Mouse (Mus musculus) liver, adult 2 months (tissue): Measurements from ENCODE around the gene Clec2i. TPM values are rescaled to one million over a fixed set of nuclear protein-coding genes. Genes with fewer than 3 reads are reported as not detected.

Experiments
- DNase-seq: peaks from one replicate; pipeline ENCODE4 v3.0.0-alpha.2; 2011; ENCODE audit warnings: low read depth, low spot score; ENCODE audit errors: extremely low read depth
- H3K27ac ChIP-seq: fragments of 200-500 bp; replicated peaks from 2 replicates; pipeline ENCODE4 v1.5.1; 2012; ENCODE audit warnings: low read depth, mild to moderate bottlenecking, control low read depth, inconsistent platforms, low read length; ENCODE audit not compliant: insufficient read depth
- H3K27me3 ChIP-seq: fragments of 200-500 bp; 2 replicates; pipeline ENCODE4 v1.6.1; 2012; ENCODE audit warnings: mild to moderate bottlenecking, moderate library complexity, low read length, inconsistent platforms; ENCODE audit not compliant: control insufficient read depth, insufficient read depth
- H3K36me3 ChIP-seq: fragments of 200-500 bp; 2 replicates; pipeline ENCODE4 v1.6.1; 2012; ENCODE audit warnings: low read length, inconsistent platforms; ENCODE audit not compliant: control insufficient read depth, insufficient read depth
- H3K4me1 ChIP-seq: fragments of 200-500 bp; 2 replicates; pipeline ENCODE4 v1.6.1; 2011; ENCODE audit warnings: low read length; ENCODE audit not compliant: control insufficient read depth, insufficient read depth
- H3K4me3 ChIP-seq: fragments of 200-500 bp; 2 replicates; pipeline ENCODE4 v1.5.1; 2011; ENCODE audit warnings: low read depth, mild to moderate bottlenecking, control low read depth, low read length, moderate library complexity; ENCODE audit not compliant: insufficient read depth
- H3K79me2 ChIP-seq: fragments of 200-500 bp; 2 replicates; pipeline ENCODE4 v1.6.1; 2012; ENCODE audit warnings: inconsistent platforms, mild to moderate bottlenecking, low read length, moderate library complexity; ENCODE audit not compliant: control insufficient read depth, insufficient read depth
- H3K9ac ChIP-seq: fragments of 200-500 bp; 2 replicates; pipeline ENCODE4 v1.6.1; 2012; ENCODE audit warnings: low read depth, mild to moderate bottlenecking, control low read depth, inconsistent platforms, low read length
- CTCF ChIP-seq: fragments of 200-500 bp; IDR thresholded peaks from 2 replicates; pipeline ENCODE4 v1.5.1; 2011; ENCODE audit warnings: low read depth, low read length, control low read depth
- POLR2A ChIP-seq: fragments of 200-500 bp; IDR thresholded peaks from 2 replicates; pipeline ENCODE4 v1.6.1; 2011; ENCODE audit warnings: low read length, control low read depth; ENCODE audit not compliant: insufficient read depth; ENCODE audit errors: extremely low read depth
- WGBS: fragments of 180-500 bp; shearing (Covaris S2); methylation state at CpG from one replicate; pipeline ENCODE4 v1.1.7; 2018; 5-methylcytosine and 5-hydroxymethylcytosine counted together
- polyA plus RNA-seq: library from polyadenylated mRNA; depleted of rRNA; stranded (reverse); fragments of >200 nt; gene quantifications from 2 replicates; pipeline ENCODE4 v1.2.3, GENCODE M21; 2012
- total RNA-seq: library from RNA; depleted of rRNA; stranded (reverse); fragments of >200 nt; gene quantifications from 2 replicates; pipeline ENCODE4 v1.2.3, GENCODE M21; 2014

Gene Clec2i
- total and polyA plus RNA-seq, 2 experiments, result 0.07 to 0.65 TPM

DNA sequence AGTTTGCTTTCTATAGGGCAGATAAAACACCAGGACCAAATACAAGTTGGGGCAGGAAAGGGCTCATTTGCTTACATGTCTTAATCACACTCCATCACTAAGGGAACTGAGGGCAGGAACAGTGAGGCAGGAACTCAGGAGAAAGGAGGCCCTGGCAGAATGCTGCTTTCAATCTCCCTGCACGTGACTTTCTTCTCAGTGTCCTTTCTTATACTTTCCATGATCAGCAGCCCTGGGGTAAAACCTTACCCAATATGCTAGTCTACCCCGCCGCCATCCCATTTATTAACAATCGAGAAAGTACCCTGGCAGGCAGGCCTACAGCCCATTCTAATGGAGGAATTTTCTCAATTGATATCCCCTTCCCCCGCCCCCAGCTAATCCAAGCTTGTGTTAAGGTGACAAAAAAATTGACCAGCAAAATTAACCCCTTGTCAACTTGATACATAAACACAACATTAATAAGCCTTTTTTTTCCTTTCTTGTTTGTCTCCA lies 42.8 kb upstream of the Clec2i start:
- Histone ChIP-seq H3K4me3 (no peak overlapping the region), H3K4me1 (peaks cover 2% of the 10 kb centered on the region; the same call in 1 of the 2 replicates), H3K9ac (no peak overlapping the region), H3K27ac (no peak overlapping the region), H3K79me2 (no peaks in the 10 kb centered on the region), H3K27me3 (no peaks in the 10 kb centered on the region), H3K36me3 (no peaks in the 10 kb centered on the region)
- DNase-seq, result no peak
- TF ChIP-seq CTCF, result no peak
- no peak for TF ChIP-seq POLR2A
- 94% methylated on average over 5 of the region's 5 CpGs for WGBS

DNA sequence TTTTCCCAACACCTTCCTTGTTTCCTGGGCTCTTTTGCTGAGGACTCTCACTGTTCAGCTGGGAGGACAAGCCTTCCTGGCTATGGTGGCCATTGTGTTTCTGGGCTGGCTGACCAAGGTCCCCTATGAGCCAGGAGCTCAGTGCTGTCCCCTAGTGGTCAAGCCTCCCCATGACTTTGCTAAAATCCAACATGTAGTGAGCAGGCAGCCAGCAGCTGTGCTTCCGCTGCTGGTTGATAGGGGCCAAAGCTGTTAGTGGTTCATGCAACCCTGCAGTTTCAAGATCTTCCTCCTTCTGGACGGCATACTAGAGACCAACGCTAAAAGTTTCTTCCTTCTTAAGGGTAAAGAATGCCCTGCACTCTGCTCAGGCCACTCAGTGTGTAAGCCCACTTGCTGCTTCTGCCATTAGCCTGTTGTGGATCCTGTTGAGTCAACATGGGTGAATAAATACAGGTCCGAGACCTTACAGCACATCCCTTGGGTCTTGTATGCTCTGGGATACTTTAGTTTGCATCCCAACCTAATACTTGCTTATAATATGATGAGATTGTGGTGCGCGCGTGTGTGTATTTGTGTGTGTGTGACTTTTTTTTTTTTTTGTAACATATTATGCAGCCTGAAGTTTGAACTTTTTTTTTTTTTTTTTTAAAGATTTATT lies 41.9 kb upstream of the Clec2i start:
- no peak overlapping the region for H3K9ac ChIP-seq
- no peak for TF ChIP-seq POLR2A
- peak; percentile 100 for TF ChIP-seq CTCF
- peak; percentile 76 for DNase-seq
- H3K4me3 ChIP-seq, result no peak overlapping the region
- no peaks in the 10 kb centered on the region for H3K36me3 ChIP-seq
- 34% methylated on average over 7 of the region's 7 CpGs for WGBS
- 0 out of 2 replicates have a peak overlapping the region, but pooled peaks have one; percentile 10 for H3K27ac ChIP-seq
- peaks cover 2% of the 10 kb centered on the region; the same call in 1 of the 2 replicates for H3K4me1 ChIP-seq
- no peaks in the 10 kb centered on the region for H3K79me2 ChIP-seq
- H3K27me3 ChIP-seq, result no peaks in the 10 kb centered on the region

DNA sequence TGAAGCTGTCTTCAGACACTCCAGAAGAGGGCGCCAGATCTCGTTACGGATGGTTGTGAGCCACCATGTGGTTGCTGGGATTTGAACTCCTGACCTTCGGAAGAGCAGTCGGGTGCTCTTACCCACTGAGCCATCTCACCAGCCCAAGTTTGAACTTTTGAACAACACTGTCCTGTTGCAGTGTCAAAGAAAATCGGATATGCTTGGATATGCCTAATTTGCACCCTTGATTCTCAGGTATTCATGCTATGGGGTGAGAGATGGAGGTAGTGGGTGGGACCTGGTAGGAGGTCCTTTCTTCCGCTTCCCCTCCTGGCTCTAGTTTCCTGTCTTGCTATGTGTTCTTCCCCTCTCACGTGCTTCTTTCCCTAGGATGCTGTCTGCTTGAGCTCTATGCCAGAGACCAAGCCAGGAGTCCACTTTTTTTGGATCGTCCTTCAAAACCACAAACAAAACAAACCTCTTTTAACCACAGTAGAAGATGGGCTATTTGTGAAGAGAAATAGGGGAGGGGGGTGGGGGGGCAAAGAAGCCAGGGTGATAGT lies 41.3 kb upstream of the Clec2i start:
- peaks cover 4% of the 10 kb centered on the region; the same call in 1 of the 2 replicates for H3K4me1 ChIP-seq
- no peaks in the 10 kb centered on the region for H3K79me2 ChIP-seq
- no peak for DNase-seq
- H3K9ac ChIP-seq, result no peak overlapping the region
- TF ChIP-seq CTCF (no peak), POLR2A (no peak)
- H3K27ac ChIP-seq, result no peak overlapping the region
- WGBS, result 70% methylated on average over 9 of the region's 9 CpGs
- no peaks in the 10 kb centered on the region for H3K27me3 ChIP-seq
- no peaks in the 10 kb centered on the region for H3K36me3 ChIP-seq
- no peak overlapping the region for H3K4me3 ChIP-seq

DNA sequence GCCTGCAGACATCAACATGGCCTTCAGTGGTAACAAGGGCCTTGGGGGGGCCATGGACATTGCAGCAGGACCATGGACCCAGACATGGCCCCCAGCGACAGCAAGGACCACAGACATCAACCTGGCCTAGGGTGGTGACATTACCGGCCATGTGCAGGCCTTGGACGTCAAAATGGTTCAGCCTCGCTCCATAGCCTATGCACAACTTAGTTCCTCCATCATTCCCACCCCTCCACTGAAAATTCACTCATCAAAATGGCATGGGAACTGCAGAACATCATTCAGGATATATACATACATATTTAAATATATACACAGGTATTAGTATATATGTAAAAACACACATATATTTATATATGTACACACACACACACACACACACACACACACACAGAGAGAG lies 40.0 kb upstream of the Clec2i start:
- H3K4me3 ChIP-seq, result no peak overlapping the region
- TF ChIP-seq POLR2A, result no peak
- TF ChIP-seq CTCF, result no peak
- H3K36me3 ChIP-seq, result no peaks in the 10 kb centered on the region
- H3K79me2 ChIP-seq, result no peaks in the 10 kb centered on the region
- H3K27me3 ChIP-seq, result no peaks in the 10 kb centered on the region
- no peak overlapping the region for H3K9ac ChIP-seq
- DNase-seq, result no peak
- H3K4me1 ChIP-seq, result peaks cover 7% of the 10 kb centered on the region
- no peak overlapping the region for H3K27ac ChIP-seq
- 95% methylated on average over 4 of the region's 4 CpGs for WGBS

DNA sequence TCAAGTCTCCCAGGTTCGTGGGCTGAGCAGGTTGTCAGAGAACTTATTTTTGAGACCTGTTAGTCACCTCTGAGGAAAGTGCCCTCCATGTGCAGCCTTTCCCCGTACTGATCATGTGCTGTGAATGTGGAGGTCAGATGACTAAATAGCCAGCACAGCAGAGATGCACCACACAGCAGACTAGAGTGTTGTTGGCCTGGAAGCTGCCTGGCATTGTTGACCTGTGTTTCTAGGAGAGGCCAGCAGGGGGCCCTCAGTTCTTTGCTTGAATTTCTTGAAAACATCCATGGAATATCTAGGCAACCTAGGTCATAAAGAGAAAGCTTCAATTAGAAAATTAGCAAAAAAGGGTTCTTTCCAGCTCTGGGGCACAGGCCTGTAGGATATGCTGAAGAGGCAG lies 37.5 kb upstream of the Clec2i start:
- H3K27me3 ChIP-seq, result no peaks in the 10 kb centered on the region
- no peak overlapping the region for H3K27ac ChIP-seq
- DNase-seq, result peak; percentile 62
- WGBS, result 43% methylated on average over 2 of the region's 2 CpGs
- TF ChIP-seq POLR2A (no peak), CTCF (peak; percentile 72)
- H3K79me2 ChIP-seq, result no peaks in the 10 kb centered on the region
- H3K4me3 ChIP-seq, result no peak overlapping the region
- H3K4me1 ChIP-seq, result peaks cover 6% of the 10 kb centered on the region
- no peaks in the 10 kb centered on the region for H3K36me3 ChIP-seq
- H3K9ac ChIP-seq, result no peak overlapping the region

DNA sequence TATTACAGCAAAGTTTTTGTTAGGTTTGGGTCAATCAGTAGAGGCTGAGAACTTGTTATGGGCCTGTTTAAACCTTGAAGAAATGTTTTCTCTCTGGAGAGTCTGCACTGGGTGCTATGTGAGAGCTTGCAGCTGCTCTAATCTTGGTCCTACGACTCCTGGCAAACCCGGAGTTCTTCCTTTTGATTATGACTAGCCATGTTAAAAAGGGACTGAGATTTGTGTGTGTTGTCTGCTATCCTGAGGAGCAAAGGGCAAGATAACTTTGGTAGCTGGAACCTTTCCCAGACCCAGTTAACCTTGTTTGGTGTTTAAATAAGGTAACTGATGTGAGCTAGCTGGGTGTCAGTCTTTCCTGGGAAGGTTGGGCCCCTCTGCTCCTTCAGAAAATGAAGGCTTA lies 36.7 kb upstream of the Clec2i start:
- Histone ChIP-seq H3K27ac (peak overlapping the region; percentile 81), H3K4me3 (no peak overlapping the region), H3K9ac (no peak overlapping the region; the same call in 1 of the 2 replicates), H3K36me3 (no peaks in the 10 kb centered on the region), H3K4me1 (peaks cover 10% of the 10 kb centered on the region), H3K79me2 (no peaks in the 10 kb centered on the region), H3K27me3 (no peaks in the 10 kb centered on the region)
- 9% methylated on average over 2 of the region's 2 CpGs for WGBS
- DNase-seq, result peak; percentile 90
- TF ChIP-seq POLR2A (no peak), CTCF (no peak)
